Mouse (Mus musculus) liver, embryonic 13.5 days (tissue): ENCODE measurements around the gene Cachd1. TPM values are rescaled to one million over a fixed set of nuclear protein-coding genes. Genes with fewer than 3 reads are reported as not detected.
A peak's percentile ranks its signal among the peaks of the same experiment; 100 is the strongest.

ENCODE experiments used
- ATAC-seq: fragments of 200-750 bp; cut with Nextera tagmentation; 2 replicates; pipeline ENCODE4 v1.8.0; 2017; ENCODE audit warnings: low read depth, mild to moderate bottlenecking, moderate number of reproducible peaks, moderate library complexity
- DNase-seq: peaks from one replicate; pipeline ENCODE4 v3.0.0; 2022
- H3K27ac ChIP-seq: fragments of 300-500 bp; sonication (generic); 2 replicates; pipeline ENCODE4 v1.5.1; 2015; ENCODE audit warnings: moderate library complexity, mild to moderate bottlenecking, inconsistent platforms
- H3K27me3 ChIP-seq: fragments of 300-500 bp; sonication (generic); 2 replicates; pipeline ENCODE4 v1.6.1; 2015; ENCODE audit warnings: mild to moderate bottlenecking, inconsistent platforms
- H3K36me3 ChIP-seq: fragments of 300-500 bp; sonication (generic); 2 replicates; pipeline ENCODE4 v1.6.1; 2015; ENCODE audit warnings: mild to moderate bottlenecking, inconsistent platforms
- H3K4me1 ChIP-seq: fragments of 300-500 bp; sonication (generic); replicated peaks from 2 replicates; pipeline ENCODE4 v1.6.1; 2015; ENCODE audit warnings: inconsistent platforms
- H3K4me2 ChIP-seq: fragments of 300-500 bp; sonication (generic); 2 replicates; pipeline ENCODE4 v1.6.1; 2015; ENCODE audit warnings: inconsistent platforms, mild to moderate bottlenecking, moderate library complexity
- H3K4me3 ChIP-seq: fragments of 300-500 bp; sonication (generic); replicated peaks from 2 replicates; pipeline ENCODE4 v1.5.1; 2015; ENCODE audit warnings: mild to moderate bottlenecking, inconsistent platforms
- H3K9ac ChIP-seq: fragments of 300-500 bp; sonication (generic); 2 replicates; pipeline ENCODE4 v1.6.1; 2015; ENCODE audit warnings: mild to moderate bottlenecking, inconsistent platforms
- H3K9me3 ChIP-seq: fragments of 300-500 bp; sonication (generic); replicated peaks from 2 replicates; pipeline ENCODE4 v1.6.1; 2016; ENCODE audit warnings: inconsistent platforms
- WGBS: fragments of 180-500 bp; shearing (Covaris S2); methylation state at CpG from one replicate; pipeline ENCODE4 v1.1.7; 2015; ENCODE audit not compliant: insufficient replicate concordance; 5-methylcytosine and 5-hydroxymethylcytosine counted together
- polyA plus RNA-seq: library from polyadenylated mRNA; unstranded; fragments of >200 nt; fragmentation: Nextera tagmentation; extraction: Ambion mirVana; gene quantifications from 2 replicates; pipeline ENCODE4 v1.2.1, GENCODE M21; 2015

Cachd1 gene
- polyA plus RNA-seq, 1 experiment from 2014 or later: 6.5 TPM

DNA sequence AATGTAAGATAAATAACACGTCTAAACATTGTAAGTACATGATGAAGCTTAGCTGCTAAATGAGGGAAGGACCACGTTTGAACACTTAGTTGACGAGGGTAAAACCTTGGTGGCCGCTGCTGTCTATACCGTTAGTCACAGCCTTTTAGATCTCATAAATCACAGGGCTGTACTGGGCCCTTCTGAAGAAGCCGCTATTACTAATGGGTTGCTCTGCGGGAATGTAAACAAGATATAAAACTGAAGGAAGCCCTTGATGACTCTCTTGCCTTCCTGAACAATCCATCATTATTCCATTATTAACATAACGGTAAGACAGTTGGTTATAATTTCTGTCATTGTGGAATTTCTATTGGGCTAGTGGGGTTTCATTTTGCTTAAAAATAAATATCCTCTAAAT is 102.9 kb downstream of the Cachd1 start:
- no peak for ATAC-seq

GRCm38 (mm10) chr4:100880075-100880474 is 103.6 kb downstream of the Cachd1 start:
- ATAC-seq (no peak), DNase-seq (no peak)
- H3K27ac ChIP-seq: no peak overlapping the region
- H3K9me3 ChIP-seq: no peaks in the 10 kb centered on the region
- H3K4me3 ChIP-seq: no peak overlapping the region
- H3K9ac ChIP-seq: no peak overlapping the region
- H3K4me1 ChIP-seq: no peaks in the 10 kb centered on the region
- H3K36me3 ChIP-seq: no peaks in the 10 kb centered on the region
- no peak overlapping the region for H3K4me2 ChIP-seq
- 62% methylated on average over 4 of the region's 4 CpGs for WGBS
- no peaks in the 10 kb centered on the region for H3K27me3 ChIP-seq

More for the DNA sequence above, 102.9 kb downstream of the Cachd1 start:
- no peak overlapping the region for H3K4me3 ChIP-seq
- no peaks in the 10 kb centered on the region for H3K9me3 ChIP-seq
- 69% methylated on average over 8 of the region's 8 CpGs for WGBS
- no peaks in the 10 kb centered on the region for H3K36me3 ChIP-seq
- no peak overlapping the region for H3K27ac ChIP-seq
- DNase-seq: no peak
- no peaks in the 10 kb centered on the region for H3K27me3 ChIP-seq
- H3K4me2 ChIP-seq: no peak overlapping the region
- H3K4me1 ChIP-seq: no peaks in the 10 kb centered on the region
- H3K9ac ChIP-seq: no peak overlapping the region

GRCm38 (mm10) chr4:100885793-100886742 is 109.6 kb downstream of the Cachd1 start:
- H3K4me2 ChIP-seq: no peak overlapping the region
- H3K4me3 ChIP-seq: no peak overlapping the region
- DNase-seq (no peak), ATAC-seq (no peak)
- H3K27me3 ChIP-seq: no peaks in the 10 kb centered on the region
- no peak overlapping the region for H3K9ac ChIP-seq
- H3K36me3 ChIP-seq: no peaks in the 10 kb centered on the region
- 23% methylated on average over 19 of the region's 19 CpGs for WGBS
- H3K9me3 ChIP-seq: no peaks in the 10 kb centered on the region
- peaks cover 20% of the 10 kb centered on the region for H3K4me1 ChIP-seq
- no peak overlapping the region for H3K27ac ChIP-seq

GRCm38 (mm10) chr4:100886743-100887416 is 110.4 kb downstream of the Cachd1 start:
- H3K36me3 ChIP-seq: no peaks in the 10 kb centered on the region
- DNase-seq: peak; percentile 40
- H3K4me1 ChIP-seq: peaks cover 20% of the 10 kb centered on the region
- H3K9ac ChIP-seq: no peak overlapping the region
- H3K4me2 ChIP-seq: no peak overlapping the region
- 11% methylated on average over 8 of the region's 8 CpGs for WGBS
- no peaks in the 10 kb centered on the region for H3K27me3 ChIP-seq
- peak; percentile 91 for ATAC-seq
- H3K9me3 ChIP-seq: no peaks in the 10 kb centered on the region
- no peak overlapping the region for H3K4me3 ChIP-seq
- no peak overlapping the region for H3K27ac ChIP-seq

DNA sequence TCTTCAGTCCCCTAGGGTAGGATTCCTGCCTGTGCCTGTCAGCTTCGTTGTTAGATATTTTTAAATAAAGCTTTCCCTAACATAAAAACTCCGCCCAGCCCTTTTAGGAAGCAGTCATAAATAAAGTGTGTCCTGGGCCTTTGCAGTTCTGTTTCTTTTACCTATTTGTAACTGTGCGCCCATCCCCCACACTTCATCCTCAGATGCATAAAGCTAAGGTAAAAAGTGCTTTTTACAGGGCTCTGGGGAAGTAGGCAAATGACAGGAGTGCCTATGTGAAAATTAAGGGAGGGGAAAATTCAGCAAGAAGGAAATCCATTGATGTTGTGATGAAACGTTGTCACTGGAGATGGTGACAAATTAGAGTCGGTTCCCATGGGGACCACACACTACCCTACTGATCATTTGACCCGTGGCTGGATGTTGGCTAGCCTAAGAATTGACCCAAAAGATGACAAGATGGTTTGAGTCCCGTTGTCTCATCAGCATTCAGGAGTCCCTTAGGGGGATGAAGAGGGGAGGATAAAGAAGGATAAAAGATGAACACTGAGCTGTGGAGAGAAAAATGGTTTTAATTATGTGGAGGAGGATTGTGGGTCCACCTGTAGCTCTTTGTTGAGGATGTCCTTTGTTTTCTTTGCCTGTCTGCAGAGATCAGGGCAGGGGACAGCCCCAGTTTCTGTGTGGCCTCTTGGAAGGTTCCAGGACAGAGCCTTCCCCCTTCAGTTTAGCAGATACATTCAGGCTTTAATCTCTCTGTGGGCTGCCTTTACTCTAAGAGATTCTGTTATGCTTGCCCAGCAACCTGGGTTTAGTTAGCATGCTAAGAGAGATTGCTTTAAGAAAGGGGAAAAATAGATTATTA is 113.9 kb downstream of the Cachd1 start:
- Histone ChIP-seq H3K27ac (no peak overlapping the region), H3K4me2 (no peak overlapping the region), H3K9ac (no peak overlapping the region), H3K27me3 (no peaks in the 10 kb centered on the region), H3K36me3 (no peaks in the 10 kb centered on the region), H3K4me3 (no peak overlapping the region), H3K4me1 (peaks cover 24% of the 10 kb centered on the region), H3K9me3 (no peaks in the 10 kb centered on the region)
- DNase-seq: no peak
- 50% methylated on average over 7 of the region's 7 CpGs for WGBS
- no peak for ATAC-seq

GRCm38 (mm10) chr4:100893739-100894138 is 117.3 kb downstream of the Cachd1 start:
- no peaks in the 10 kb centered on the region for H3K36me3 ChIP-seq
- DNase-seq (no peak), ATAC-seq (no peak)
- H3K9me3 ChIP-seq: no peaks in the 10 kb centered on the region
- H3K4me3 ChIP-seq: no peak overlapping the region
- H3K4me2 ChIP-seq: no peak overlapping the region
- H3K27ac ChIP-seq: no peak overlapping the region
- H3K27me3 ChIP-seq: no peaks in the 10 kb centered on the region
- H3K9ac ChIP-seq: no peak overlapping the region
- peaks cover 4% of the 10 kb centered on the region; the same call in 1 of the 2 replicates for H3K4me1 ChIP-seq

- no peak for ATAC-seq
- no peak for DNase-seq
Observed at GRCm38 (mm10) chr4:100894142-100894541, 117.7 kb downstream of the Cachd1 start.

DNA sequence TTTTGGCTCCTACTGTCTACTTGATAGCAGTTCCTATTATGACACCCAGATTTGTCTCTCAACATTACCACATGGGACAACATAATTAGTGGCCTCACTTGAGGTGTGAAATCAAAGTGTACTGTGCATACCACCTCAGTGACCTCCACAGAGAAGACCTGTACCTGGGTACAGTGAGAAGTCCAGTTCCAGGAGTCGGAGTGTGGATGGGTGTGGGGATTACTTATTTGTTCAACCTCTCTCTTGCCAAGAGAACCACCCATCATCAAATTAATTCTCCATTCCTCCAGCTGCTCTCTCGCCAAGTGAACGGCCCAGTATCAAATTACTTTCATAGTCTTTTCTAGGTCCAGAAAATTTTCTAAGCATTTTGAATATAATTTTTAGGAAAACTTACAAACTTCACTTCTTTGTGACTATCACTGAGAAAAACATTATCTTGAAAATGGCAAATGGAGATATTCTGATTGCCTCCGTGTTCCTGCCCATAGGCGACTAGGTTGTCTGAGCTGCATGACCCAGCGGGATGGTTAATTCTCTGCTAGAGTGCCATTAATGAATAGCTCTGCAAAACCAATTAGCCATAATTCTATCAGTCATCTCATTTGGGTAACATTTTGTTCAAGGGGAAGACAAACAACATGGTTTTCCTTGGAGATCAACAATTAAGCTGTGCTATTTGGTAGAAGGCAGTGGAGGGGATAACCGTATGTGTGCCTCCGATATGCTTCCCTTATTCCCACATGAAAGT is 120.0 kb downstream of the Cachd1 start:
- H3K4me2 ChIP-seq: no peak overlapping the region
- no peak overlapping the region for H3K9ac ChIP-seq
- WGBS: 80% methylated on average over 8 of the region's 8 CpGs
- H3K36me3 ChIP-seq: no peaks in the 10 kb centered on the region
- no peaks in the 10 kb centered on the region for H3K9me3 ChIP-seq
- no peaks in the 10 kb centered on the region for H3K27me3 ChIP-seq
- no peak for ATAC-seq
- H3K27ac ChIP-seq: no peak overlapping the region
- DNase-seq: no peak
- H3K4me1 ChIP-seq: peaks cover 4% of the 10 kb centered on the region; the same call in 1 of the 2 replicates
- H3K4me3 ChIP-seq: no peak overlapping the region

More at GRCm38 (mm10) chr4:100894142-100894541, 117.7 kb downstream of the Cachd1 start:
- Histone ChIP-seq H3K27ac (no peak overlapping the region), H3K27me3 (no peaks in the 10 kb centered on the region), H3K9ac (no peak overlapping the region), H3K9me3 (no peaks in the 10 kb centered on the region), H3K4me2 (no peak overlapping the region), H3K4me1 (peaks cover 4% of the 10 kb centered on the region; the same call in 1 of the 2 replicates), H3K4me3 (no peak overlapping the region), H3K36me3 (no peaks in the 10 kb centered on the region)
- WGBS: 75% methylated on average over 2 of the region's 2 CpGs

- 78% methylated on average over 3 of the region's 3 CpGs for WGBS
- no peak overlapping the region for H3K27ac ChIP-seq
- no peak for DNase-seq
Observed at GRCm38 (mm10) chr4:100897943-100898342, 121.5 kb downstream of the Cachd1 start.

GRCm38 (mm10) chr4:100909694-100910340 is 133.3 kb downstream of the Cachd1 start:
- H3K36me3 ChIP-seq: no peaks in the 10 kb centered on the region
- H3K27me3 ChIP-seq: 0 out of 2 replicates have a peak, but pooled peaks cover 2% of the 10 kb centered on the region
- no peak overlapping the region for H3K9ac ChIP-seq
- H3K9me3 ChIP-seq: no peaks in the 10 kb centered on the region
- no peak overlapping the region for H3K4me3 ChIP-seq
- no peaks in the 10 kb centered on the region for H3K4me1 ChIP-seq
- WGBS: 49% methylated on average over 9 of the region's 9 CpGs
- H3K4me2 ChIP-seq: no peak overlapping the region
- ATAC-seq (no peak), DNase-seq (no peak)
- H3K27ac ChIP-seq: no peak overlapping the region

More at GRCm38 (mm10) chr4:100897943-100898342, 121.5 kb downstream of the Cachd1 start:
- H3K4me1 ChIP-seq: peaks cover 4% of the 10 kb centered on the region; the same call in 1 of the 2 replicates
- ATAC-seq: no peak
- H3K9me3 ChIP-seq: no peaks in the 10 kb centered on the region
- no peaks in the 10 kb centered on the region for H3K36me3 ChIP-seq
- H3K27me3 ChIP-seq: no peaks in the 10 kb centered on the region
- H3K4me3 ChIP-seq: no peak overlapping the region
- no peak overlapping the region for H3K4me2 ChIP-seq
- no peak overlapping the region for H3K9ac ChIP-seq
